Comparison of ENCODE assay signal across 10 mouse cellular contexts in genomic region chr5:114698044-114698746, GRCm38 (mm10). TPM values are rescaled to one million over a fixed set of nuclear protein-coding genes. Genes with fewer than 3 reads are reported as not detected.
DNase-seq lines count a peak whose midpoint lies in the region; ATAC-seq and TF ChIP-seq lines count a peak whose summit lies in the region.
"Had no signal": no experiment of that assay in that cellular context is flagged by ENCODE, and none has a peak within 500 bp of the region (broad histone marks: within the 10 kb centered on the region; RNA-seq: fewer than 3 reads in every experiment).

No protein-coding gene starts in this region.

- ATAC-seq in midbrain, postnatal 0 days (ENCODE audit: low FRiP score), result 0 out of 2 replicates have a peak, but pooled peaks have one; percentile 58
- ATAC-seq in midbrain, embryonic 11.5 days (ENCODE audit: low FRiP score), result no peak
- ATAC-seq in forebrain, embryonic 16.5 days, result peak; percentile 97
- ATAC-seq in midbrain, embryonic 13.5 days, result no peak
- ATAC-seq: Patski had no signal

- no peak overlapping the region for H3K27ac ChIP-seq in midbrain, postnatal 0 days (ENCODE audit: low read depth, low read length)
- no peak overlapping the region for H3K27ac ChIP-seq in midbrain, embryonic 11.5 days (ENCODE audit: low read depth, low read length)
- H3K27ac ChIP-seq in forebrain, embryonic 16.5 days (ENCODE audit: low read length), result no peak overlapping the region
- H3K27ac ChIP-seq in embryonic facial prominence, embryonic 10.5 days (replicated peaks), result no peak overlapping the region
- H3K27ac ChIP-seq in midbrain, embryonic 13.5 days, result no peak overlapping the region
- H3K27ac ChIP-seq: liver, embryonic 15.5 days had no signal

- no peak overlapping the region for H3K4me2 ChIP-seq in midbrain, postnatal 0 days (ENCODE audit: low read depth, low read length, poor library complexity, severe bottlenecking)
- H3K4me2 ChIP-seq in midbrain, embryonic 11.5 days, result no peak overlapping the region
- no peak overlapping the region for H3K4me2 ChIP-seq in forebrain, embryonic 16.5 days (ENCODE audit: low read length)
- no peak overlapping the region for H3K4me2 ChIP-seq in midbrain, embryonic 13.5 days (replicated peaks)

- no peak overlapping the region for H3K9ac ChIP-seq in midbrain, postnatal 0 days (replicated peaks; ENCODE audit: low read length, poor library complexity, severe bottlenecking)
- H3K9ac ChIP-seq in midbrain, embryonic 11.5 days (ENCODE audit: low read length), result no peak overlapping the region
- H3K9ac ChIP-seq in forebrain, embryonic 16.5 days (replicated peaks; ENCODE audit: low read depth, low read length), result no peak overlapping the region
- no peak overlapping the region for H3K9ac ChIP-seq in midbrain, embryonic 13.5 days (replicated peaks)
- H3K9ac ChIP-seq: liver, embryonic 15.5 days had no signal

- H3K9me3 ChIP-seq in midbrain, postnatal 0 days (ENCODE audit: low read length), result no peaks in the 10 kb centered on the region
- H3K9me3 ChIP-seq in midbrain, embryonic 11.5 days (ENCODE audit: control insufficient read depth, low read length), result no peaks in the 10 kb centered on the region
- H3K9me3 ChIP-seq in forebrain, embryonic 16.5 days (ENCODE audit: control insufficient read depth, low read length), result no peaks in the 10 kb centered on the region
- no peaks in the 10 kb centered on the region for H3K9me3 ChIP-seq in embryonic facial prominence, embryonic 10.5 days
- no peaks in the 10 kb centered on the region for H3K9me3 ChIP-seq in midbrain, embryonic 13.5 days
- H3K9me3 ChIP-seq: liver, embryonic 15.5 days had no signal

- no peak overlapping the region for H3K4me3 ChIP-seq in midbrain, postnatal 0 days (ENCODE audit: low read depth, low read length)
- no peak overlapping the region for H3K4me3 ChIP-seq in midbrain, embryonic 11.5 days (ENCODE audit: low read depth, low read length)
- no peak overlapping the region for H3K4me3 ChIP-seq in forebrain, embryonic 16.5 days (replicated peaks; ENCODE audit: low read length)
- H3K4me3 ChIP-seq in embryonic facial prominence, embryonic 10.5 days, result no peak overlapping the region
- no peak overlapping the region for H3K4me3 ChIP-seq in midbrain, embryonic 13.5 days (replicated peaks)
- H3K4me3 ChIP-seq: liver, embryonic 15.5 days had no signal

- WGBS in midbrain, postnatal 0 days, result 74% methylated on average over 19 of the region's 19 CpGs
- 89% methylated on average over 19 of the region's 19 CpGs for WGBS in midbrain, embryonic 11.5 days
- 47% methylated on average over 19 of the region's 19 CpGs for WGBS in forebrain, embryonic 16.5 days
- 91% methylated on average over 19 of the region's 19 CpGs for WGBS in embryonic facial prominence, embryonic 10.5 days
- 90% methylated on average over 19 of the region's 19 CpGs for WGBS in midbrain, embryonic 13.5 days

- no peaks in the 10 kb centered on the region for H3K36me3 ChIP-seq in midbrain, postnatal 0 days (ENCODE audit: insufficient read depth, low read length)
- no peaks in the 10 kb centered on the region for H3K36me3 ChIP-seq in midbrain, embryonic 11.5 days (ENCODE audit: control insufficient read depth, insufficient read depth, low read length)
- no peaks in the 10 kb centered on the region for H3K36me3 ChIP-seq in forebrain, embryonic 16.5 days (ENCODE audit: control insufficient read depth, insufficient read depth)
- no peaks in the 10 kb centered on the region for H3K36me3 ChIP-seq in embryonic facial prominence, embryonic 10.5 days (replicated peaks)
- H3K36me3 ChIP-seq in midbrain, embryonic 13.5 days, result no peaks in the 10 kb centered on the region
- H3K36me3 ChIP-seq: liver, embryonic 15.5 days had no signal

- H3K4me1 ChIP-seq in midbrain, postnatal 0 days (ENCODE audit: insufficient read depth, low read length), result no peaks in the 10 kb centered on the region
- H3K4me1 ChIP-seq in midbrain, embryonic 11.5 days (ENCODE audit: control insufficient read depth, insufficient read depth, low read length), result no peaks in the 10 kb centered on the region
- peaks cover 11% of the 10 kb centered on the region for H3K4me1 ChIP-seq in forebrain, embryonic 16.5 days (replicated peaks; ENCODE audit: control insufficient read depth, insufficient read depth, low read length)
- peaks cover 4% of the 10 kb centered on the region for H3K4me1 ChIP-seq in embryonic facial prominence, embryonic 10.5 days
- no peaks in the 10 kb centered on the region for H3K4me1 ChIP-seq in midbrain, embryonic 13.5 days (replicated peaks)

- no peaks in the 10 kb centered on the region for H3K27me3 ChIP-seq in midbrain, postnatal 0 days (ENCODE audit: insufficient read depth, low read length)
- no peaks in the 10 kb centered on the region for H3K27me3 ChIP-seq in midbrain, embryonic 11.5 days (ENCODE audit: control insufficient read depth, insufficient read depth, low read length)
- peaks cover 9% of the 10 kb centered on the region; the same call in 1 of the 2 replicates for H3K27me3 ChIP-seq in forebrain, embryonic 16.5 days (replicated peaks; ENCODE audit: control insufficient read depth, insufficient read depth, low read length)
- H3K27me3 ChIP-seq in embryonic facial prominence, embryonic 10.5 days (replicated peaks; ENCODE audit: low read depth, poor library complexity, severe bottlenecking), result no peaks in the 10 kb centered on the region; the same call in 1 of the 2 replicates
- no peaks in the 10 kb centered on the region for H3K27me3 ChIP-seq in midbrain, embryonic 13.5 days

- peak; percentile 87 for DNase-seq in midbrain, postnatal 0 days (ENCODE audit: low spot score)
- DNase-seq in midbrain, embryonic 11.5 days (ENCODE audit: low spot score, missing footprints), result no peak
- peak; percentile 84 for DNase-seq in layer of hippocampus, adult 9-11 months
- peak; percentile 50 for DNase-seq in telencephalon, adult 2 months (ENCODE audit: low read depth, low spot score)
- DNase-seq in ovary, postnatal 14 days (ENCODE audit: low spot score), result no peak
- no peak for DNase-seq in embryonic facial prominence, embryonic 10.5 days (ENCODE audit: low spot score)

- no peak for TF ChIP-seq CTCF in midbrain, postnatal 0 days (IDR thresholded peaks at IDR 0.05)

RNA-seq across cellular contexts. Expression of gene Gltp, which starts 7.4 kb away (rescaled TPM):
- 27.0 and 42.1 TPM in 2 replicates for total RNA-seq in midbrain, postnatal 0 days (2014; rRNA removed)
- 32.6 and 35.3 TPM in 2 replicates for polyA plus RNA-seq in midbrain, postnatal 0 days (2015; fragmentation: Nextera tagmentation; extraction: Ambion mirVana)
- 63.8 and 67.1 TPM in 2 replicates for polyA plus RNA-seq in midbrain, embryonic 11.5 days (2014; fragmentation: Nextera tagmentation; extraction: Ambion mirVana)
- 30.8 and 32.9 TPM in 2 replicates for polyA plus RNA-seq in forebrain, embryonic 16.5 days (2015; fragmentation: Nextera tagmentation; extraction: Ambion mirVana)
- 75.1 and 79.0 TPM in 2 replicates for polyA plus RNA-seq in embryonic facial prominence, embryonic 10.5 days (2016; fragmentation: Nextera tagmentation; extraction: Ambion mirVana)
- polyA plus RNA-seq in midbrain, embryonic 13.5 days (2015; fragmentation: Nextera tagmentation; extraction: Ambion mirVana), result 41.1 and 43.2 TPM in 2 replicates

RNA-seq across cellular contexts. Expression of gene Tchp, which starts 9.4 kb away (rescaled TPM):
- total RNA-seq in midbrain, postnatal 0 days (2014; rRNA removed), result 10.9 and 11.2 TPM in 2 replicates
- polyA plus RNA-seq in midbrain, postnatal 0 days (2015; fragmentation: Nextera tagmentation; extraction: Ambion mirVana), result 12.6 and 14.4 TPM in 2 replicates
- polyA plus RNA-seq in midbrain, embryonic 11.5 days (2014; fragmentation: Nextera tagmentation; extraction: Ambion mirVana), result 13.7 and 17.4 TPM in 2 replicates
- polyA plus RNA-seq in forebrain, embryonic 16.5 days (2015; fragmentation: Nextera tagmentation; extraction: Ambion mirVana), result 12.7 and 16.0 TPM in 2 replicates
- polyA plus RNA-seq in embryonic facial prominence, embryonic 10.5 days (2016; fragmentation: Nextera tagmentation; extraction: Ambion mirVana), result 20.7 and 22.0 TPM in 2 replicates
- polyA plus RNA-seq in midbrain, embryonic 13.5 days (2015; fragmentation: Nextera tagmentation; extraction: Ambion mirVana), result 18.5 and 19.7 TPM in 2 replicates

RNA-seq across cellular contexts. Expression of gene Trpv4, which starts 40.0 kb away (rescaled TPM):
- 1.2 and 3.4 TPM in 2 replicates for total RNA-seq in midbrain, postnatal 0 days (2014; rRNA removed)
- 0.88 and 1.4 TPM in 2 replicates for polyA plus RNA-seq in midbrain, postnatal 0 days (2015; fragmentation: Nextera tagmentation; extraction: Ambion mirVana)
- 0.26 TPM in 1 of 2 replicates, not detected in the other for polyA plus RNA-seq in midbrain, embryonic 11.5 days (2014; fragmentation: Nextera tagmentation; extraction: Ambion mirVana)
- polyA plus RNA-seq in forebrain, embryonic 16.5 days (2015; fragmentation: Nextera tagmentation; extraction: Ambion mirVana), result 0.75 and 1.2 TPM in 2 replicates
- 0.75 and 0.91 TPM in 2 replicates for polyA plus RNA-seq in embryonic facial prominence, embryonic 10.5 days (2016; fragmentation: Nextera tagmentation; extraction: Ambion mirVana)
- 0.39 and 0.46 TPM in 2 replicates for polyA plus RNA-seq in midbrain, embryonic 13.5 days (2015; fragmentation: Nextera tagmentation; extraction: Ambion mirVana)

Comparison
In these comparisons a context has a peak if more than half of its experiments do, and no peak if none do; other contexts are left out.
1. ATAC-seq: peak in midbrain, postnatal 0 days (single experiment) and forebrain, embryonic 16.5 days (single experiment); none in midbrain, embryonic 11.5 days (single experiment) and midbrain, embryonic 13.5 days (single experiment).
2. DNase-seq: peak in midbrain, postnatal 0 days (single experiment), layer of hippocampus, adult 9-11 months (single experiment) and telencephalon, adult 2 months (single experiment); none in midbrain, embryonic 11.5 days (single experiment), ovary, postnatal 14 days (single experiment) and embryonic facial prominence, embryonic 10.5 days (single experiment).